Mouse (Mus musculus) myocyte (in vitro differentiated cells): ENCODE results near the gene Acr.

ENCODE experiments used
- E2F4 ChIP-seq: IDR thresholded peaks from one replicate; pipeline ENCODE4 v1.6.1; 2011; ENCODE audit warnings: mild to moderate bottlenecking, control low read depth, moderate library complexity; ENCODE audit not compliant: insufficient read depth
- MAX ChIP-seq: IDR thresholded peaks from one replicate; pipeline ENCODE4 v1.6.1; 2011; ENCODE audit warnings: low read depth, mild to moderate bottlenecking, control low read depth
- MYOD1 ChIP-seq, 3 experiments: IDR thresholded peaks; one replicate each; pipeline ENCODE4 v1.6.1; 2011; ENCODE audit warnings: control low read depth in 2 of 3, low read depth in 2 of 3, mild to moderate bottlenecking in 2 of 3, moderate library complexity in 1 of 3; ENCODE audit not compliant: insufficient read length in 2 of 3, control insufficient read depth in 1 of 3
- MYOG ChIP-seq, 3 experiments: IDR thresholded peaks; one replicate each; pipeline ENCODE4 v1.6.1; 2011; ENCODE audit warnings: control low read depth in 2 of 3, low read depth in 2 of 3, mild to moderate bottlenecking in 2 of 3; ENCODE audit not compliant: insufficient read length in 2 of 3, control insufficient read depth in 1 of 3, insufficient read depth in 1 of 3
- POLR2A ChIP-seq: IDR thresholded peaks from one replicate; pipeline ENCODE4 v1.6.1; 2011; ENCODE audit warnings: low read depth, mild to moderate bottlenecking, control low read depth, moderate library complexity; ENCODE audit not compliant: insufficient read length
- POLR2AphosphoS2 ChIP-seq: IDR thresholded peaks from one replicate; pipeline ENCODE4 v1.6.1; 2011; ENCODE audit warnings: low read depth, control low read depth; ENCODE audit not compliant: insufficient read length
- REST ChIP-seq: IDR thresholded peaks from one replicate; pipeline ENCODE4 v1.6.1; 2011; ENCODE audit warnings: mild to moderate bottlenecking, control low read depth, moderate library complexity; ENCODE audit not compliant: insufficient read depth, insufficient read length
- TCF12 ChIP-seq: IDR thresholded peaks from one replicate; pipeline ENCODE4 v1.6.1; 2011; ENCODE audit warnings: mild to moderate bottlenecking, control low read depth; ENCODE audit not compliant: poor library complexity, insufficient read depth, severe bottlenecking
- USF1 ChIP-seq: IDR thresholded peaks from one replicate; pipeline ENCODE4 v1.6.1; 2011; ENCODE audit warnings: low read depth, mild to moderate bottlenecking, control low read depth, moderate library complexity

DNA sequence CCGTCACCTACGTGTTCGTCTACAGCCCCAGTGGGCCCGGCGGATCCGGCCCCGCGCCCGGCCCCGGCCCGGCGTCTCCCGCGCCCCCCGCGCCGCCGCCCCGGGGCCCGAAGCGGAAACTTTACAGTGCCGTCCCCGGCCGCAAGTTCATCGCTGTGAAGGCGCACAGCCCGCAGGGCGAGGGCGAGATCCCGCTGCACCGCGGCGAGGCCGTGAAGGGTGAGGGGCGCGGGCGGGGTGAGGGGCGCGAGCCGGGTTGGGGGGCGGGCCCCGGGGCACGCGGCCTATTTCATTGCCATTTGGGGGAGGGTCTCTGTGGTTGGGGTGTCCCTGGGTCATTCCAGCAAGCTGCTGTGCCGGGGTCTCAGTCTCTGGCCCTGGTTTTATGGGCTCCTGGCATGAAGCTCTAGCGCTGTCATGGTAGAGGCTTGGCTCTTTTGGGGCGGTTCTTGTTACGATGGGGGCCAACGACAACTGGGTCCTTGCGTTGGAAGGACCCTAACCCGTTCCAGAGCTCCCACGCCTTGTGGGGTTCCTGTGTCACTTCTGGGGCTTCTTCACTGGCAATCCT is 44.0 kb upstream of the Acr start:
- TF ChIP-seq POLR2A = no peak
- TF ChIP-seq USF1 = no peak
- no peak for TF ChIP-seq MYOD1 (IDR thresholded peaks at IDR 0.05; ENCODE audit: control insufficient read depth in 1 of 3, insufficient read length in 2 of 3, low read depth in 2 of 3)
- no peak for TF ChIP-seq REST
- TF ChIP-seq E2F4 = no peak
- TF ChIP-seq MAX = no peak
- TF ChIP-seq MYOG (IDR thresholded peaks at IDR 0.05; ENCODE audit: control insufficient read depth in 1 of 3, insufficient read depth in 1 of 3, insufficient read length in 2 of 3, low read depth in 2 of 3) = no peak
- no peak for TF ChIP-seq TCF12
- TF ChIP-seq POLR2AphosphoS2 = no peak
